Mouse (Mus musculus) limb, embryonic 11.5 days (tissue): ENCODE data around the gene Znrf4. TPM values are rescaled to one million over a fixed set of nuclear protein-coding genes. Genes with fewer than 3 reads are reported as not detected.

Experiments
- ATAC-seq: fragments of 200-750 bp; cut with Nextera tagmentation; 2 replicates; pipeline ENCODE4 v1.8.0; 2017; ENCODE audit warnings: low read depth; ENCODE audit not compliant: insufficient number of reproducible peaks, low FRiP score, low TSS enrichment
- DNase-seq: peaks from one replicate; pipeline ENCODE4 v3.0.0-alpha.2; 2015; ENCODE audit warnings: low spot score
- H3K27ac ChIP-seq: fragments of 300-500 bp; sonication (generic); replicated peaks from 2 replicates; pipeline ENCODE4 v1.5.1; 2014; ENCODE audit warnings: low read depth, mild to moderate bottlenecking, low read length
- H3K27me3 ChIP-seq: fragments of 300-500 bp; sonication (generic); 2 replicates; pipeline ENCODE4 v1.6.1; 2014; ENCODE audit warnings: mild to moderate bottlenecking, low read length, mixed read lengths; ENCODE audit not compliant: control insufficient read depth, insufficient read depth
- H3K36me3 ChIP-seq: fragments of 300-500 bp; sonication (generic); 2 replicates; pipeline ENCODE4 v1.6.1; 2014; ENCODE audit warnings: mild to moderate bottlenecking, low read length, moderate library complexity, mixed read lengths; ENCODE audit not compliant: control insufficient read depth, insufficient read depth
- H3K4me1 ChIP-seq: fragments of 300-500 bp; sonication (generic); 2 replicates; pipeline ENCODE4 v1.6.1; 2014; ENCODE audit warnings: low read length, mixed read lengths; ENCODE audit not compliant: control insufficient read depth, insufficient read depth
- H3K4me2 ChIP-seq: fragments of 300-500 bp; sonication (generic); 2 replicates; pipeline ENCODE4 v1.6.1; 2014; ENCODE audit warnings: low read depth, mild to moderate bottlenecking, moderate library complexity; ENCODE audit not compliant: severe bottlenecking
- H3K4me3 ChIP-seq: fragments of 300-500 bp; sonication (generic); 2 replicates; pipeline ENCODE4 v1.5.1; 2014; ENCODE audit warnings: low read depth, low read length
- H3K9ac ChIP-seq: fragments of 300-500 bp; sonication (generic); 2 replicates; pipeline ENCODE4 v1.6.1; 2014; ENCODE audit warnings: mild to moderate bottlenecking, low read length
- H3K9me3 ChIP-seq: fragments of 300-500 bp; sonication (generic); 2 replicates; pipeline ENCODE4 v1.6.1; 2016; ENCODE audit warnings: low read length; ENCODE audit not compliant: control insufficient read depth
- WGBS: fragments of 180-500 bp; shearing (Covaris S2); extraction: QIAGEN DNeasy Blood & Tissue Kit; methylation state at CpG from one replicate; pipeline ENCODE4 v1.1.7; 2014; 5-methylcytosine and 5-hydroxymethylcytosine counted together
- polyA plus RNA-seq: library from polyadenylated mRNA; unstranded; fragments of >200 nt; fragmentation: Nextera tagmentation; extraction: Ambion mirVana; gene quantifications from 2 replicates; pipeline ENCODE4 v1.2.1, GENCODE M21; 2014

Znrf4 gene
- polyA plus RNA-seq, 1 experiment from 2014 or later, result not detected

DNA sequence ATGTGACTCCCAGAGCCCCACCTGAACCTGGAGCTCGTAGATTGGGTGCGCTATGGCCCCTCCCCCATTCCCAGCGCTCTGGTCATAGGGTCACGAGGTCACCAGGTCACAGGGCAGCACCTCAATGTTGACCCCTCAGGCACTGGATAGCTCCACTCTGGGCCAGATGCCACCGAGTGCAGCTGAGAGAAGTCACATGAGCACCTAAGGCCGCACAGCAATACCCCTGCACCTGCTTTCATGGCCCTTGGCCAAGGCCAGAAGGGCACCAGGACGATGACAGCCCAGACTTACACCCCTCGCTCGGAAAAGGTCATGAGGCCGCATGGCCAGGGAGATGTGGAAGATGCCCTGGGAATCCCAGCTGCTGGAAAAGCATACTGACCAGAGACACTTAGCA is 41.7 kb downstream of the Znrf4 start:
- Histone ChIP-seq H3K4me1 (peaks cover 52% of the 10 kb centered on the region), H3K4me2 (peak overlapping the region; percentile 60), H3K9me3 (no peaks in the 10 kb centered on the region), H3K27me3 (peaks cover 37% of the 10 kb centered on the region), H3K36me3 (no peaks in the 10 kb centered on the region), H3K27ac (no peak overlapping the region), H3K9ac (no peak overlapping the region), H3K4me3 (peak overlapping the region; percentile 25; the same call in 1 of the 2 replicates)
- ATAC-seq, result no peak
- no peak for DNase-seq
- 8% methylated on average over 10 of the region's 10 CpGs for WGBS

DNA sequence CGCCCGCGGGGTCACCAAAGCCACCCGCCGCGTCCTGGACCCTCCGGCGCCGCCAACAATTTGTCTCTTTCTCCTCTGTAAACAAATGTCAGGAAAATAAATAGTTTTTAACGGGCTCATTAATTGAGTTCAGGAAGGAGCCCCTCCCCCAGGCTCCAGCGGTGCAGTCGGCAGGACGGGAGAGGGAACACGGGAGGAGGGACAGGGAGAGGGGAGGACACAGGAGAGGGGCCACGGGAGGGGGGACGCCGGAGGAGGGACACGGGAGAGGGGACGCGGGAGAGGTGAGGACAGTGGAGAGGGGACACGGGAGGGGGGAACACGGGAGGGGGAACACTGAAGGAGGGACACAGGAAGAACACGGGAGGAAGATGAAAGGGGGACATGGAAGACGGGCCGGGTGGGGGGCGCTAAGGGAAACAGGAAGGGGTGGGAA is 42.2 kb downstream of the Znrf4 start:
- no peaks in the 10 kb centered on the region for H3K36me3 ChIP-seq
- peak; percentile 43 for DNase-seq
- no peaks in the 10 kb centered on the region for H3K9me3 ChIP-seq
- H3K4me3 ChIP-seq, result peak overlapping the region; percentile 25
- ATAC-seq, result no peak
- no peak overlapping the region for H3K27ac ChIP-seq
- peaks cover 46% of the 10 kb centered on the region for H3K4me1 ChIP-seq
- H3K4me2 ChIP-seq, result peak overlapping the region; percentile 60
- peaks cover 33% of the 10 kb centered on the region for H3K27me3 ChIP-seq
- under 1% methylated on average over 26 of the region's 26 CpGs for WGBS
- peak overlapping the region; percentile 7; the same call in 1 of the 2 replicates for H3K9ac ChIP-seq

DNA sequence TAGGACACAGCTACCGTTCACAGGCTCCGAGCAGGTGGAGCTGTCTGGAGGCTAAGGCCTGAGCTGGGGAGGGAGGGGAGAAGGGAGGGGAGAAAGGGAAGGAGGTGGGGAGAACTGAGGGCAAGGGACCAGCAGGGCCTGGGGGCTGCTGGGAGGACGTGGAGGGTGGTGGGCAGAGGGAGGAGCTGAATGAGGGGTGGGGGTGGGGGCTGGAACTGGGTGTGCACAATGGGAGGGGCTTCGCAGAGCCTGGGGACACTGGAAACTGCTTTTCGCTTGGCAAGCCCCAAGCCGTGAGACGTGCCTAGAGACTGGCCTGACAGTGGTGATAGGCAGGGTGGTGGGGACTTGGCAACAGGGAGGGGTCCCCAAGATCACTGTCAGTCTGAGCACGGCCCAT is 43.0 kb downstream of the Znrf4 start:
- no peak overlapping the region for H3K9ac ChIP-seq
- peaks cover 25% of the 10 kb centered on the region for H3K27me3 ChIP-seq
- H3K4me1 ChIP-seq, result peaks cover 39% of the 10 kb centered on the region
- no peak overlapping the region for H3K27ac ChIP-seq
- H3K9me3 ChIP-seq, result no peaks in the 10 kb centered on the region
- 21% methylated on average over 8 of the region's 8 CpGs for WGBS
- no peak for ATAC-seq
- H3K36me3 ChIP-seq, result no peaks in the 10 kb centered on the region
- DNase-seq, result no peak
- no peak overlapping the region for H3K4me2 ChIP-seq
- no peak overlapping the region for H3K4me3 ChIP-seq

DNA sequence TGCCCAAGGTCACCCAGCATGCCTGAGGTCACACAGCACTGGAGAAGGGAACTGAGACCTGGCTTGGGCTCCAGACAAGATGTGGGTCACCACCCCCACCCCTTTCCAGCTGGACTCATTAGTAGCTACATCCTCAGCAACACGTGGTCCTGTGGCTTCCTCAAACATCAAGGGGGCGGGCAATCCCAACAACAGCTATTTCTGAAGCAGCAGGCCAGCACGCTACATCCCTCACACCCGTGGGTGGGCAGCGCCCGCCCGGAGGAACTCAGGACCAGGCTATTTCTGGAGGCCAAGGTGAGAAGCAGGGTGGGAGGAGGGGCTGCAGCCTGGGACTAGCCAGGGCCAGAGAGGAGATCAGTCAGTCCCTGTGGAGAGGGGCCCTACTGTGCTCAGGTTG is 43.4 kb downstream of the Znrf4 start:
- DNase-seq (no peak), ATAC-seq (no peak)
- Histone ChIP-seq H3K9me3 (no peaks in the 10 kb centered on the region), H3K4me1 (peaks cover 36% of the 10 kb centered on the region), H3K9ac (no peak overlapping the region), H3K4me2 (no peak overlapping the region), H3K4me3 (no peak overlapping the region), H3K36me3 (no peaks in the 10 kb centered on the region), H3K27ac (no peak overlapping the region), H3K27me3 (peaks cover 21% of the 10 kb centered on the region)
- WGBS, result 59% methylated on average over 7 of the region's 7 CpGs

DNA sequence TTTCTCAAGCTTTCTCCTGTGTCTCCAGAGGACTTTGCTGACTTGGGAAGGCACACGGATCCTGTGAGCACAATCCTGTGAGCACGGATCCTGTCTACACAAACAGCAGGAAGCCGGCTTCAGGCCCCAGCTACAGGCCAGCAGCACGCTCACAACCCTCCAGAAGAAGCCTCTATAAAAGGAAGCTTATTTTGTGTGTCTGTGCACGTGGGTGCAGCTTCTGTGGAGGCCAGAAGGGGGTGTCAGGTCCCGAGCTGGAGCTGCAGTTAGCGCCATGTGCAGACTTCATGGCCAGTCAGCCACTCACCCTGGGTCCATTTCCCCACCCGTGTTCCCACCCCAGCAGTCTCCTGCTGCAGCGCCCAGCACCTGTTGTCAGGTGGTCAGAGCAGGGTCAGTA is 43.9 kb downstream of the Znrf4 start:
- H3K4me3 ChIP-seq, result no peak overlapping the region
- 89% methylated on average over 9 of the region's 9 CpGs for WGBS

DNA sequence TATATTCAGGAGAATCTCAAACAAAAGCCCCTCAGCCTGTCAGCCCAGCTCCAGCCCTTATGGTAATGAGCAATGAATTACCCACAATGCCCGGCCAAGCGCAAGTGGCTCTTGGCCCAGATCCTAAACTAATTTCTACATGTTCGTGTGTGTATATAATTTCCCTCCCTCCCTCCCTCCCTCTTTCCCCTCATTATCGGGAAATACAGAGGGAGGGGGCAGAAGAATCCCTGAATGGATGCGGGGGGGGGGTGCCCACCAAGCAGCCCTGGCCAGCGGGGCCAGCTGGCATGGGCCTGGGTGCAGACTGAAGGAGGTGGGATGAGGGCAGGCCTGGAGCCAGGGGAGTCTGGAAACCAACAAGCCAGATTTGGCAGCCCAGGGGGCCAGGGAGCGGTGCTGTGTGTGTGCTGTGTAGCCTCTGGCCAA is 44.8 kb downstream of the Znrf4 start:
- 83% methylated on average over 6 of the region's 7 CpGs for WGBS
- H3K27me3 ChIP-seq, result peaks cover 8% of the 10 kb centered on the region
- peaks cover 34% of the 10 kb centered on the region for H3K4me1 ChIP-seq
- no peaks in the 10 kb centered on the region for H3K9me3 ChIP-seq
- H3K36me3 ChIP-seq, result no peaks in the 10 kb centered on the region
- no peak overlapping the region for H3K27ac ChIP-seq
- ATAC-seq (no peak), DNase-seq (no peak)
- H3K4me2 ChIP-seq, result no peak overlapping the region
- no peak overlapping the region for H3K9ac ChIP-seq
- no peak overlapping the region for H3K4me3 ChIP-seq

More for the DNA sequence above, 43.9 kb downstream of the Znrf4 start:
- Histone ChIP-seq H3K27me3 (peaks cover 16% of the 10 kb centered on the region), H3K9me3 (no peaks in the 10 kb centered on the region), H3K9ac (no peak overlapping the region), H3K4me1 (peaks cover 36% of the 10 kb centered on the region), H3K27ac (no peak overlapping the region), H3K4me2 (no peak overlapping the region), H3K36me3 (no peaks in the 10 kb centered on the region)
- ATAC-seq, result no peak
- DNase-seq, result no peak

DNA sequence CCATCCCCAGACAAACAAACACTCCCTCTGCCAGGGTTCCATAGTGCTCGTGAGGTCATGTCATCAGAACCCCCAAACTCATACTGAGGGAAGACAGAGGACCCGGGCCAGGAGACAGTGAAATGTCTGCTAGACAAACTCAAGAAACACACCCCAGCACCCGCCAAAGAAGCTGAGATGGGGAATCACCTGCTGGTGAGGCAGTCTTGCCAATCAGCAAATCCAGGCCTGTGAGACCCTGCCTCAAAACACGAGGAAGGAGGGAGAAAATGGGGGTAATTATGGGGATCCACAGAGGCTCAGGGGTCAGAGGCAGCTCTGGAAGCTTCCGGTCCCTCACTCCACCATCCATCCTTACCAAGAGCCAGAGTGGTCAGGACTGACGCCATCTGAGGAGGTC is 45.5 kb downstream of the Znrf4 start:
- ATAC-seq, result no peak
- no peak for DNase-seq
- H3K36me3 ChIP-seq, result no peaks in the 10 kb centered on the region
- peaks cover 3% of the 10 kb centered on the region; the same call in 1 of the 2 replicates for H3K27me3 ChIP-seq
- H3K9ac ChIP-seq, result no peak overlapping the region
- no peak overlapping the region for H3K4me2 ChIP-seq
- H3K9me3 ChIP-seq, result no peaks in the 10 kb centered on the region
- H3K27ac ChIP-seq, result no peak overlapping the region
- H3K4me1 ChIP-seq, result peaks cover 31% of the 10 kb centered on the region
- 74% methylated on average over 6 of the region's 6 CpGs for WGBS
- no peak overlapping the region for H3K4me3 ChIP-seq

DNA sequence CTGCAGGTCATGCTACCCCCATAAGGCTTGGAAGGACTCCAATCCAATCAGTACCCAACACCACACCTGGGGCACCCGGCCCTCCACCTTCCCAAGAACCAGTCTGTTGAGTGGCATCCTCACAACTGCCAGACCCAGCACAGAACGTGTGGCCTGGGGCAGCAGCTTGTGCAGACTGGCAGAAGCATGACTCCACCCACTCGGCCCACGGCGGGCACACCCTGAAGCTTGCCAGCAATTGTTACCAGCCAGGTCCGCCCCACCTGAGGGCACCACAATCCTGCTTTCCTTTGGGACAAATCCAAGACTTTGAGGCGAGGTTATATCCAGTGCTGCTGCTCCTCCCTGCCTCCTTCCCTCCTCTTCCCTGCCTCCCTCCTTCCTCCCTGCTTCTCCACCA is 47.4 kb downstream of the Znrf4 start:
- ATAC-seq (no peak), DNase-seq (no peak)
- WGBS, result 92% methylated on average over 7 of the region's 7 CpGs
- Histone ChIP-seq H3K9ac (no peak overlapping the region), H3K4me3 (no peak overlapping the region), H3K27me3 (no peaks in the 10 kb centered on the region), H3K9me3 (no peaks in the 10 kb centered on the region), H3K27ac (no peak overlapping the region), H3K4me1 (peaks cover 31% of the 10 kb centered on the region), H3K4me2 (no peak overlapping the region), H3K36me3 (no peaks in the 10 kb centered on the region)

DNA sequence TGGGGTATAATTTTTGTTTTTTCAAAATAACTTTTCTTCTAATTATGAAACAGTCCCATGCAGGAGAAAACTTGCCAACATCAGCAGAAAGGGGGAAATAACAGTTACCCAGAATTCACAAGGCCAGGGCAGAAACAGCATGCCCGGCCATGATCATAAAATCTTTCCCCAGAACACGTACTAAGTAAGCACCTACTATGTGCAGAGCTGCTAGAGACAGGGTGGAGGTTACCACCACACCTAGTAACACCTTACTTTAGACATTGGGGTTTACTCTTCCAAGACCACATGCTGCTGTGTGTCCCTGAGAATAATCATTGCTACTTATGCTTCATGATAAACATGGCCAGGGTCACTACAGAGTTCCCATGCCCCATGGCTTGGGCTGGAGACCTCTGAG is 47.9 kb downstream of the Znrf4 start:
- no peak overlapping the region for H3K4me2 ChIP-seq
- H3K27ac ChIP-seq, result 0 out of 2 replicates have a peak overlapping the region, but pooled peaks have one; percentile 8
- H3K4me3 ChIP-seq, result no peak overlapping the region
- 92% methylated on average over 2 of the region's 2 CpGs for WGBS
- H3K36me3 ChIP-seq, result no peaks in the 10 kb centered on the region
- H3K27me3 ChIP-seq, result no peaks in the 10 kb centered on the region
- ATAC-seq (no peak), DNase-seq (no peak)
- no peak overlapping the region for H3K9ac ChIP-seq
- peaks cover 27% of the 10 kb centered on the region for H3K4me1 ChIP-seq
- no peaks in the 10 kb centered on the region for H3K9me3 ChIP-seq
